Mouse (Mus musculus) liver, embryonic 12.5 days (tissue): ENCODE results near the gene Klhdc4. TPM values are rescaled to one million over a fixed set of nuclear protein-coding genes. Genes with fewer than 3 reads are reported as not detected.

ENCODE experiments used
- ATAC-seq: fragments of 200-750 bp; cut with Nextera tagmentation; 2 replicates; pipeline ENCODE4 v1.8.0; 2017; ENCODE audit warnings: moderate number of reproducible peaks, mild to moderate bottlenecking, moderate library complexity
- H3K27ac ChIP-seq: fragments of 300-500 bp; sonication (generic); 2 replicates; pipeline ENCODE4 v1.5.1; 2016; ENCODE audit warnings: mild to moderate bottlenecking
- H3K27me3 ChIP-seq: fragments of 300-500 bp; sonication (generic); replicated peaks from 2 replicates; pipeline ENCODE4 v1.6.1; 2016; ENCODE audit warnings: mild to moderate bottlenecking, moderate library complexity
- H3K36me3 ChIP-seq: fragments of 300-500 bp; sonication (generic); 2 replicates; pipeline ENCODE4 v1.6.1; 2016; ENCODE audit warnings: mild to moderate bottlenecking, moderate library complexity
- H3K4me1 ChIP-seq: fragments of 300-500 bp; sonication (generic); 2 replicates; pipeline ENCODE4 v1.6.1; 2016
- H3K4me2 ChIP-seq: fragments of 300-500 bp; sonication (generic); 2 replicates; pipeline ENCODE4 v1.6.1; 2016; ENCODE audit warnings: mild to moderate bottlenecking, moderate library complexity
- H3K4me3 ChIP-seq: fragments of 300-500 bp; sonication (generic); 2 replicates; pipeline ENCODE4 v1.5.1; 2016; ENCODE audit warnings: mild to moderate bottlenecking, moderate library complexity
- H3K9ac ChIP-seq: fragments of 300-500 bp; sonication (generic); 2 replicates; pipeline ENCODE4 v1.6.1; 2016; ENCODE audit warnings: mild to moderate bottlenecking, moderate library complexity
- H3K9me3 ChIP-seq: fragments of 300-500 bp; sonication (generic); replicated peaks from 2 replicates; pipeline ENCODE4 v1.6.1; 2016; ENCODE audit warnings: mild to moderate bottlenecking, moderate library complexity
- WGBS: fragments of 180-500 bp; shearing (Covaris S2); methylation state at CpG from one replicate; pipeline ENCODE4 v1.1.7; 2016; ENCODE audit not compliant: insufficient replicate concordance; 5-methylcytosine and 5-hydroxymethylcytosine counted together
- polyA plus RNA-seq: library from polyadenylated mRNA; unstranded; fragments of >200 nt; fragmentation: Nextera tagmentation; extraction: Ambion mirVana; gene quantifications from 2 replicates; pipeline ENCODE4 v1.2.1, GENCODE M21; 2016

Klhdc4 gene
- polyA plus RNA-seq: 34.1 and 36.2 TPM in 2 replicates

DNA sequence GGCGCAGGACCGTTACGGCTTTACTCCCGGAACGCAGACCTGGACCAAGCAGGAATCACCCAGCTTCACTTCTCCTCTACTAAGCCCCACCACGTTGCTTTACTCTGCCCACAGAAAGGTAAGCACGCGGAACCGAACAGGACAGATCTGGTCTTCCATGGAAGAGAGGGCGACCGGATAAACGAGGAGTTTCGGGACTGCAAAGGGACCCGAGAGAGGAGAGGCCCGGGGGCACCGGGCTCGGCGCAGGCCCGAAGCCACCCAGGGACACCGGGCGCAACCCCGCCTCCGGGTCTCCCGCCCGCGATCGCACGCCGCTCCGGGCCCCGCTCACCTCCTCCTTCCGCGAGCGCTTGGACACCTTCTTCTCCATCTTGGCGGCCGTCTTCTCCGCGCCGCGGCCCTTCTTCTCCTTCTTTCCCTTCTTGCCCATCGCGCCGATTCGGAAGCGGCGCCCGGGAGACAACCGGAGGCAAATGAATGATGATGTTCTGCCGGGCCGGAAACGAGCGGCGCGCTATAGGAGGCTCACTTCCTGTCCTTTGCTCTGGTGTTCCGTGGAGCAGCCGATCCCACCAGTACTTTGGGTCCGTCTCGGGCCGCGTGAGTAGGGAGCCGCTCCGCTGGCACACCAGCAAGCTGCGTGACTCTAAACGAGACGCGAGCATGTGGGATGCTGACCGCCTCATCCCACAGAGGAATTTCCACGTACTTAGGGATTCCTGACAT lies at the start of gene Klhdc4:
TSS of gene Klhdc4 (minus strand) at position 522 of the 729 bp plus-strand sequence.
- H3K4me2 ChIP-seq: peak within 1 kb of the TSS; percentile 93
- no peaks in the 10 kb centered on the region for H3K9me3 ChIP-seq
- peaks cover 21% of the 10 kb centered on the region for H3K4me1 ChIP-seq
- H3K36me3 ChIP-seq: no peaks in the 10 kb centered on the region
- H3K27me3 ChIP-seq: no peaks in the 10 kb centered on the region
- peak within 1 kb of the TSS; percentile 82 for H3K4me3 ChIP-seq
- peak; percentile 98 for ATAC-seq
- no peak within 1 kb of the TSS for H3K27ac ChIP-seq
- H3K9ac ChIP-seq: peak within 1 kb of the TSS; percentile 76
- under 1% methylated on average over 67 of the region's 68 CpGs for WGBS

DNA sequence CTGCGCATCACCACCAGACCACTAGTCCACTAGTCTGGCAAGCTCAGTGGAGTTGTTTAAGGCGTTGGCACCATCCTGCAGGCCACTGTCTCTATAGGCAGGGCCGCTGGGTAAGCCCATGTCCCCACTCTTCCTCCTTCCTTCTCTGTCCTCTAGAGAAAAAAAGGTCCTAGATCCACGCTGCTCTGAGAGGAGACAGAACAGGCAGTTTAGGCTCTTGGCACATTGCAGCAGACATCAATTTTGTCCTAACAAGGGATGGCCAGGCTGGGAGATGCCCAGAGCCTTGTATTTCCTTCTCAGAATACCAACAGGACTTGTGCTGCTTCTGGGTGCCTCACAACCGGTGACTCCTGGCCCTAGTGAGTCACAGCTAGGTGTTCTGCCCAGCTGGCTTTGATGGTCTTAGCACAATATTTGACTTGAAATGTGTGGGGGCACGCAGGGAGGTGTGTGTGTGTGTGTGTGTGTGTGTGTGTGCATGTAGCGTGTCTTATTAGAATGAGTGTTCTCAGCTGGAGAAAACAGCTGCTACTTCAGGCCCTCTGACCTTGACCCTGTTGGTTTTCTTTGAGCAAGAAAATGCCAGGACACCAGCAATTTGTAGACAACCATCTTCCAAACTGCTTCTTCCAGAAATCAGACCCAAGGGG lies 48.6 kb upstream of the Klhdc4 start:
- Histone ChIP-seq H3K27ac (0 out of 2 replicates have a peak overlapping the region, but pooled peaks have one; percentile 25), H3K4me2 (no peak overlapping the region), H3K9me3 (no peaks in the 10 kb centered on the region), H3K27me3 (peaks cover 10% of the 10 kb centered on the region; the same call in 1 of the 2 replicates), H3K36me3 (peaks cover 35% of the 10 kb centered on the region), H3K9ac (no peak overlapping the region), H3K4me3 (no peak overlapping the region), H3K4me1 (peaks cover 39% of the 10 kb centered on the region)
- 84% methylated on average over 7 of the region's 7 CpGs for WGBS
- ATAC-seq: no peak

DNA sequence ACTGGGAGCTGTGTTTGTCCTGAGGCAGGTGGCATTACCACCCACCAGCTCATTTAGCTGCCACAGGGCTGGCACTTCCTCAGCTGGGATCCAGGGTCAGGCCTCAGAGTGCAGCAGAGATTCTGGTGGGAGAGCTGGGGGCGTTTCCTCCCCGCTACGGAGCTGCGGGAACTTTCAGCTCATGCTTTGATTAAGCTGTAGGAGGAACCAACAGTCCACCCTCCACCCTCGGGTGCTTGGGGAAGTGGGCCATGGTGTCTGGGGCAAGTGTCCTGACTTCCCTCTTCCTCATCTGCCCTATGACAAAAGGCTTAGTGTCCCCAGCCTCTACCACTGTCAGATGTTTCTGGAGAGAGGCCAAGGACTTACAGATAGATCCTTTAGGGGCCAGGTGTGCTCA lies 47.8 kb upstream of the Klhdc4 start:
- WGBS: 25% methylated on average over 5 of the region's 5 CpGs
- H3K4me2 ChIP-seq: no peak overlapping the region

DNA sequence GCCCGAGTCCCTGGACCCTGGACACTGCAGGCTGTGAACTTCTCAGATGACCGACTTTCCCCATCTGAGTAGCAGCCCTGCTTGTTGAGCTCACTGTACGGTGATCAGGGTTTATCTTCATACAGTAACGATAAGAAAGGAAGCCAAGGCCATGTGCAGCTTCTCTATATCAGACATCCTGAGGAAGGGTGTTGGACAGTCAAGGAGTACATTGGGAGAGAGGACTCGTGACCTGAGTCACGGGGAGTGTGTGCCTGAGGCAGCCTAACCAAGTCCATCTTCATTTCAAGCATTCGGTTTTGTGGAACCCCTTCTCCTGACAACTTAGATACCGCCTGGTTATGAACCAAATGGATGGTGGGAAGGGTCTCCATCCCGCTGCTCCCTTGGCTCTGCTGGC lies 46.1 kb upstream of the Klhdc4 start:
- 50% methylated on average over 9 of the region's 9 CpGs for WGBS
- Histone ChIP-seq H3K27ac (no peak overlapping the region), H3K36me3 (peaks cover 10% of the 10 kb centered on the region), H3K4me1 (peaks cover 48% of the 10 kb centered on the region), H3K9ac (no peak overlapping the region), H3K4me3 (no peak overlapping the region), H3K4me2 (no peak overlapping the region), H3K27me3 (peaks cover 30% of the 10 kb centered on the region), H3K9me3 (no peaks in the 10 kb centered on the region)
- ATAC-seq: no peak

More for the DNA sequence above, 47.8 kb upstream of the Klhdc4 start:
- H3K27me3 ChIP-seq: peaks cover 17% of the 10 kb centered on the region
- H3K36me3 ChIP-seq: peaks cover 27% of the 10 kb centered on the region
- H3K9ac ChIP-seq: no peak overlapping the region
- H3K4me3 ChIP-seq: no peak overlapping the region
- H3K4me1 ChIP-seq: peaks cover 42% of the 10 kb centered on the region
- no peak for ATAC-seq
- H3K9me3 ChIP-seq: no peaks in the 10 kb centered on the region
- H3K27ac ChIP-seq: no peak overlapping the region

DNA sequence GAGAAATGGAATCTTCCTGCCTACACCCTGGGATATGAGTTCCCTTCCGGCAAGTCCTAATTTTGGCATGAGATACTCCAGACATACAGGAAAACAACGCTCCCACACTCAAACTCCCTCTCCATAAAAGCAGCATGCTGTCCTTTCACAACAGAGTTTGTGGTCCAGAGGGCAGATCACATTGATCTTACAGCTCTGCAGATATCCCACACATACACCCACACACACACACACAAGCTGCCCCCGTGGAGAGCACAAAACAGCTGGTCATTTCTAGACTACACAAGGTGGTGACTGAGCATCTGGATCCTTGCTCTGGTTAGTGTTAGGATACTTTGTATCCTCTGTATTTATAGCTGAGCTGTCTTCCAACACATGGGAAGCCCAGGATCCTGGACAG lies 45.7 kb upstream of the Klhdc4 start:
- no peaks in the 10 kb centered on the region for H3K9me3 ChIP-seq
- no peak for ATAC-seq
- H3K36me3 ChIP-seq: peaks cover 6% of the 10 kb centered on the region
- peaks cover 44% of the 10 kb centered on the region for H3K4me1 ChIP-seq
- 63% methylated on average over 3 of the region's 3 CpGs for WGBS
- H3K27me3 ChIP-seq: peaks cover 32% of the 10 kb centered on the region
- no peak overlapping the region for H3K27ac ChIP-seq
- no peak overlapping the region for H3K4me3 ChIP-seq
- H3K4me2 ChIP-seq: no peak overlapping the region
- no peak overlapping the region for H3K9ac ChIP-seq

DNA sequence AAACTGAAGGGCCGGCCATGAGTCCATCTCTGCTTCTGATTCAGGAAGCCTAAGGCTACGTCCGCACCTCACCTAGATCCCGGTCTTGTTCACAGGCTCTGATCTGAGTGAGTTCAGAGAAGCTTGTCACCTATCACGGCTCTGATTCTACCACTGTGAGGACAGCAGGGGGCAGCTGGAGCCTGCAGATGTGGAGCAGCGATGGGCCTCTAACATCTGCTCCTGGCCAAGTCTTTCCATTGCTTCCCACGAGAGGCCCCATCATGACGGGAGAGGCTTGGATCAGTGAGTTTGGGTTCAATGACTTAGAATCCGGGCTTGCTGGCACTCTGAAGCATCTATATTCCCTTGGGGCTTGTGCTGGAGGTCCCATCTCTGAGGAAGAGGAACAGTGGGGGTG lies 44.7 kb upstream of the Klhdc4 start:
- Histone ChIP-seq H3K4me1 (peaks cover 42% of the 10 kb centered on the region), H3K27ac (no peak overlapping the region), H3K4me3 (no peak overlapping the region), H3K27me3 (peaks cover 38% of the 10 kb centered on the region), H3K4me2 (no peak overlapping the region), H3K36me3 (no peaks in the 10 kb centered on the region), H3K9me3 (no peaks in the 10 kb centered on the region), H3K9ac (no peak overlapping the region)
- ATAC-seq: peak; percentile 59
- 50% methylated on average over 9 of the region's 9 CpGs for WGBS

DNA sequence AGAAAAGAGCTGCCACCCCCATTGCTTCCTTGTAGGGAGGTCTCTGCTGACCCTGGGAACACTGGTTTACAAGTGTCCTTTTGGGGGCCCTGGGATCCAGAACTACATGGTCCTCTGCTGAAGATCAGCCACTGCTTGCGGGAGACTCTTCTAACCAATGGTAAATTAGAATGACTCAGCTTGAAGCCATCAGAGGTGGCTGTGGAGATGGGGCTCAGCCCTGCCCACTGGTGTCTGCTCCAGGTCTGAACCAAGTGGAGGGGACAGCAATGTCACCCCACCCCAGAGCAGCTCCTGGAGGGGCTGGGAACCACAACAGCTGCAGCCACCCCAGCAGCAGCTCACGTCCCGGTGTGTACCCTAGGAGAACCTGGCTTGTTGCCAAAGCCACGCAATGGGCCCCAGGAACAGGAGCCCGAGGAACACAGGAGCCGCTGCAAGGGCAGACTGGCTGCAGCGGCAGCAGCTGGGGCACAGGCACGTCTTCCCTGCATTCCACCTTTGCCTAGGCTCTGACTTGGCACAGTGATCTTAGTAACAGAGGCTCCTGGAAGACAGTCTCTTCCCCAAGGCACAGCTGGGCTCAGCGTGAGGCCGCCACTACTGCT lies 42.6 kb upstream of the Klhdc4 start:
- Histone ChIP-seq H3K36me3 (no peaks in the 10 kb centered on the region), H3K9ac (no peak overlapping the region), H3K27ac (no peak overlapping the region), H3K27me3 (peaks cover 40% of the 10 kb centered on the region), H3K9me3 (no peaks in the 10 kb centered on the region), H3K4me2 (no peak overlapping the region), H3K4me1 (peaks cover 33% of the 10 kb centered on the region), H3K4me3 (no peak overlapping the region)
- ATAC-seq: no peak
- 40% methylated on average over 10 of the region's 10 CpGs for WGBS

DNA sequence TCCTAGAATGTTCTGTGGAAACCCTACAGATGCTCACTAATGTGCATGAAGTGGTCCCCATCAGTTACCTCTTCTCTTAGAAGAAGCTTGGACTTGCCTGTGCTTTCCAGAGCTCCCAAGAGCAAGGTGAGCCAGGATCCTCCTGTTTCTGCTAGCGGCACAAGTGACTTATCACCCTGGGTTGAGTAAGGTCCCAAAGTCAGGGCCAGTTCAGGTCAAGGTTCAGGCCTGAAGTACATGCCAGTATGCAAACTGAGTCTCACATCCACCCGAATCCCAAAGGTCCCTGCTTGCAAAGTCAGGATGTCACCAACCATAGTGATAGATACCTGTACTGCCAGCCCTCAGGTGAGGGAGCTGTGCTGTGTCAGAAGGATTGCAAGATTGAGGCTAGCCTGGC lies 40.8 kb upstream of the Klhdc4 start:
- Histone ChIP-seq H3K27me3 (peaks cover 38% of the 10 kb centered on the region), H3K27ac (no peak overlapping the region), H3K4me1 (peaks cover 21% of the 10 kb centered on the region), H3K4me3 (no peak overlapping the region), H3K4me2 (no peak overlapping the region), H3K9ac (no peak overlapping the region), H3K36me3 (no peaks in the 10 kb centered on the region), H3K9me3 (no peaks in the 10 kb centered on the region)
- 70% methylated on average over 2 of the region's 2 CpGs for WGBS
- no peak for ATAC-seq

DNA sequence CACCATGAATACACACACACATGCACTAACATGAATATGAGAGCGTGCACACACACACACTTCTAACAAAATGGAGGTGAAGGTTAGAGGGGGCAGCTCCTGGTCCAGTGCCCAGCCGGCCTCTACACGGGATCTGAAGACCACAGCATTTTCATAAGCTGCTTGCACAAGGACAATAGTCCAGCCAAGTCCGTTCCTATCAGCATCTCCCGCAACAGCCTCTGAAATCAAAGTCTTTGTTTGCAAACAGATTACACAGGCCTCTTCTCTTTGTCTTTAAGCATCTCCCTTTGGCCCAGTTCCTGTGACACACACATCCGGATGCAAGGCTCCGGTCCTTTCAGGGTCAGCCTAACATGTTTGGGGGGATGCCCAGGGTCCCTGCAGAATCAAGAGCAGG lies 39.5 kb upstream of the Klhdc4 start:
- H3K27me3 ChIP-seq: peaks cover 40% of the 10 kb centered on the region
- H3K4me1 ChIP-seq: peaks cover 10% of the 10 kb centered on the region
- ATAC-seq: no peak
- H3K4me2 ChIP-seq: no peak overlapping the region
- H3K9ac ChIP-seq: no peak overlapping the region
- H3K9me3 ChIP-seq: no peaks in the 10 kb centered on the region
- no peaks in the 10 kb centered on the region for H3K36me3 ChIP-seq
- H3K4me3 ChIP-seq: no peak overlapping the region
- WGBS: 70% methylated on average over 7 of the region's 7 CpGs
- no peak overlapping the region for H3K27ac ChIP-seq

DNA sequence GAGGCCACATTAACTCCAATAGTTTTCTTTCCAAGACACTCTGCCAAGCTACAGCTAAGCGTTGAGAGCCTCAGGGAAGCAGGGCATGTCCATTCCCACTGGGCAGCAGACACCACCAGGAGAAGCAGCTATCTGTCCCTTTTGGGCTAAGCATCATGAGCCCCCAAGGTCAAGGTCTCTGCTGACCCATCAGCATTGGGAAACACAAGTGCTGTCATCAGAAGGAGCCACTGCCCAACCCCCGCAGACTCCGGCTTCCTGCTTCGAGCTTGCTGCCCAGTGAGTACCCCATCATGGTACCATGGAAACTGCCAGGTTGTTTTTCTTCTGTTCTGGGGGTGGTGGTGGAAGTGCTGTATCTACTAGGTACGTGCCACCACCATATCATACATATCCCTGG lies 38.8 kb upstream of the Klhdc4 start:
- H3K9ac ChIP-seq: no peak overlapping the region
- H3K27ac ChIP-seq: no peak overlapping the region
- H3K27me3 ChIP-seq: peaks cover 35% of the 10 kb centered on the region
- H3K4me3 ChIP-seq: no peak overlapping the region
- no peaks in the 10 kb centered on the region for H3K36me3 ChIP-seq
- 78% methylated on average over 5 of the region's 5 CpGs for WGBS
- ATAC-seq: no peak
- H3K4me2 ChIP-seq: no peak overlapping the region
- no peaks in the 10 kb centered on the region for H3K9me3 ChIP-seq
- peaks cover 10% of the 10 kb centered on the region for H3K4me1 ChIP-seq

DNA sequence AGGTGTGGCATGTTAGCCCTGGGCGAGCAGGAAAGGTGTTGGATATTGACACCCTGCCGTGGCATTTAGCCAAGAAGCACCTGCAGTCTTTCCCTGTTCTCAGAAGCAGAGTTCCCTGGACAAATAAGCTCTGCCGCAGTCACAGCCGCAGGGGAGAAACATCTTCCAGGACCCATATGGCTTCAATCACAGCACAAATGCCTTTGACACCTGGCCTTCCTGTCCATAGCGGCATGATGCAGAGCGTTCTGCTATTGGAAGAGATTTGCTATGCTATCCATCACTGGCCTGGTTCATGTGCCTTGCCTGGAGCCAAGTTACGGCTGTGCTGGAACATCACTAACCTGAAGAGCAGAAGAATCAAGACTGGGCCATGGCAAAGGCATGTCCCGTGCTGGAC lies 36.0 kb upstream of the Klhdc4 start:
- Histone ChIP-seq H3K9me3 (no peaks in the 10 kb centered on the region), H3K27ac (no peak overlapping the region), H3K4me2 (no peak overlapping the region), H3K4me3 (no peak overlapping the region), H3K9ac (no peak overlapping the region), H3K4me1 (no peaks in the 10 kb centered on the region), H3K27me3 (peaks cover 25% of the 10 kb centered on the region), H3K36me3 (no peaks in the 10 kb centered on the region)
- WGBS: 74% methylated on average over 8 of the region's 8 CpGs
- ATAC-seq: no peak
